Mouse (Mus musculus) erythroblast, embryonic 14.5 days (primary cell): ENCODE results near the gene Kcnj6. TPM values are rescaled to one million over a fixed set of nuclear protein-coding genes. Genes with fewer than 3 reads are reported as not detected.

Experiments used
- H3K27me3 ChIP-seq: 2 replicates; pipeline ENCODE4 v1.6.1; 2012; ENCODE audit warnings: inconsistent platforms; ENCODE audit not compliant: control insufficient read depth
- H3K36me3 ChIP-seq: 2 replicates; pipeline ENCODE4 v1.6.1; 2012; ENCODE audit warnings: mild to moderate bottlenecking, inconsistent platforms; ENCODE audit not compliant: control insufficient read depth
- H3K4me1 ChIP-seq: 2 replicates; pipeline ENCODE4 v1.6.1; 2012; ENCODE audit warnings: inconsistent platforms; ENCODE audit not compliant: control insufficient read depth
- H3K4me3 ChIP-seq: replicated peaks from 2 replicates; pipeline ENCODE3; 2012; ENCODE audit warnings: moderate library complexity, mild to moderate bottlenecking, inconsistent platforms
- H3K9me3 ChIP-seq: 2 replicates; pipeline ENCODE4 v1.6.1; 2012; ENCODE audit warnings: low read length, inconsistent platforms, mixed read lengths; ENCODE audit not compliant: control insufficient read depth
- GATA1 ChIP-seq: IDR thresholded peaks from 2 replicates; pipeline ENCODE4 v1.6.1; 2012; ENCODE audit warnings: low read length, inconsistent platforms, mixed read lengths
- TAL1 ChIP-seq: IDR thresholded peaks from 3 replicates; pipeline ENCODE4 v1.6.1; 2012; ENCODE audit warnings: low read length, inconsistent platforms, mixed read lengths
- polyA plus RNA-seq: library from polyadenylated mRNA; stranded (reverse); fragments of >175 nt; gene quantifications from 2 replicates; pipeline ENCODE4 v1.2.3, GENCODE M21; 2012

Kcnj6 gene
- polyA plus RNA-seq, 1 experiment: 0.02 TPM

GRCm38 (mm10) chr16:94956410-94956809 lies 41.1 kb downstream of the Kcnj6 start:
- H3K4me1 ChIP-seq: no peaks in the 10 kb centered on the region
- no peaks in the 10 kb centered on the region for H3K9me3 ChIP-seq
- no peak overlapping the region for H3K4me3 ChIP-seq
- H3K27me3 ChIP-seq: no peaks in the 10 kb centered on the region
- TF ChIP-seq TAL1 (no peak), GATA1 (no peak)
- H3K36me3 ChIP-seq: no peaks in the 10 kb centered on the region

- no peak for TF ChIP-seq GATA1
- no peak for TF ChIP-seq TAL1
- Histone ChIP-seq H3K27me3 (no peaks in the 10 kb centered on the region), H3K4me1 (no peaks in the 10 kb centered on the region), H3K9me3 (no peaks in the 10 kb centered on the region; the same call in 1 of the 2 replicates), H3K4me3 (no peak overlapping the region), H3K36me3 (no peaks in the 10 kb centered on the region)
Measured at GRCm38 (mm10) chr16:94953294-94953693, 44.2 kb downstream of the Kcnj6 start.

- TF ChIP-seq TAL1: no peak
- no peak for TF ChIP-seq GATA1
- Histone ChIP-seq H3K4me1 (no peaks in the 10 kb centered on the region), H3K9me3 (no peaks in the 10 kb centered on the region; the same call in 1 of the 2 replicates), H3K36me3 (no peaks in the 10 kb centered on the region), H3K27me3 (no peaks in the 10 kb centered on the region), H3K4me3 (no peak overlapping the region)
Measured at GRCm38 (mm10) chr16:94949172-94949571, 48.3 kb downstream of the Kcnj6 start.

- Histone ChIP-seq H3K36me3 (no peaks in the 10 kb centered on the region), H3K4me1 (no peaks in the 10 kb centered on the region), H3K9me3 (no peaks in the 10 kb centered on the region; the same call in 1 of the 2 replicates), H3K27me3 (no peaks in the 10 kb centered on the region), H3K4me3 (no peak overlapping the region)
- TF ChIP-seq TAL1 (no peak), GATA1 (no peak)
Measured at GRCm38 (mm10) chr16:94946848-94947247, 50.7 kb downstream of the Kcnj6 start.

GRCm38 (mm10) chr16:94932702-94933101 lies 64.8 kb downstream of the Kcnj6 start:
- H3K36me3 ChIP-seq: no peaks in the 10 kb centered on the region
- H3K4me1 ChIP-seq: no peaks in the 10 kb centered on the region
- TF ChIP-seq TAL1 (no peak), GATA1 (no peak)
- no peak overlapping the region for H3K4me3 ChIP-seq
- peaks cover 6% of the 10 kb centered on the region for H3K9me3 ChIP-seq
- no peaks in the 10 kb centered on the region; the same call in 1 of the 2 replicates for H3K27me3 ChIP-seq

- no peaks in the 10 kb centered on the region for H3K36me3 ChIP-seq
- no peak for TF ChIP-seq TAL1
- no peak for TF ChIP-seq GATA1
- H3K4me1 ChIP-seq: no peaks in the 10 kb centered on the region
- no peak overlapping the region for H3K4me3 ChIP-seq
- H3K27me3 ChIP-seq: no peaks in the 10 kb centered on the region; the same call in 1 of the 2 replicates
- peaks cover 6% of the 10 kb centered on the region for H3K9me3 ChIP-seq
Measured at GRCm38 (mm10) chr16:94931343-94932301, 65.9 kb downstream of the Kcnj6 start.

- Histone ChIP-seq H3K36me3 (no peaks in the 10 kb centered on the region), H3K9me3 (no peaks in the 10 kb centered on the region), H3K4me3 (no peak overlapping the region), H3K27me3 (no peaks in the 10 kb centered on the region), H3K4me1 (no peaks in the 10 kb centered on the region)
- TF ChIP-seq TAL1: no peak
- no peak for TF ChIP-seq GATA1
Measured at GRCm38 (mm10) chr16:94925364-94925763, 72.1 kb downstream of the Kcnj6 start.

- no peaks in the 10 kb centered on the region for H3K9me3 ChIP-seq
- TF ChIP-seq TAL1: no peak
- no peak for TF ChIP-seq GATA1
- no peaks in the 10 kb centered on the region for H3K27me3 ChIP-seq
- no peak overlapping the region for H3K4me3 ChIP-seq
- H3K4me1 ChIP-seq: no peaks in the 10 kb centered on the region
- no peaks in the 10 kb centered on the region for H3K36me3 ChIP-seq
Measured at GRCm38 (mm10) chr16:94919177-94919576, 78.3 kb downstream of the Kcnj6 start.

GRCm38 (mm10) chr16:94906026-94906425 lies 91.5 kb downstream of the Kcnj6 start:
- no peaks in the 10 kb centered on the region for H3K9me3 ChIP-seq
- TF ChIP-seq TAL1 (no peak), GATA1 (no peak)
- H3K4me1 ChIP-seq: no peaks in the 10 kb centered on the region
- H3K36me3 ChIP-seq: no peaks in the 10 kb centered on the region
- no peak overlapping the region for H3K4me3 ChIP-seq
- H3K27me3 ChIP-seq: no peaks in the 10 kb centered on the region
